Mouse (Mus musculus) macrophage (primary cell): ENCODE measurements at regions not wholly inside any gene's neighbourhood (a gene's known extent, or its start where the extent isn't known, plus 50 kb on each side); places are given as distances from the start of the nearest gene placed in this dataset.
A peak's percentile ranks its signal among the peaks of the same experiment; 100 is the strongest.

Source experiments
- H3K27ac ChIP-seq: fragments of 350-480 bp; formaldehyde crosslinking; 2 replicates; pipeline ENCODE4 v1.9.0; 2021
- H3K36me3 ChIP-seq: fragments of 350-480 bp; formaldehyde crosslinking; 2 replicates; pipeline ENCODE4 v1.9.0; 2021; ENCODE audit errors: inconsistent target
- H3K4me3 ChIP-seq: fragments of 350-480 bp; formaldehyde crosslinking; 2 replicates; pipeline ENCODE4 v1.9.0; 2021; ENCODE audit errors: inconsistent target
- H3K79me2 ChIP-seq: fragments of 350-480 bp; formaldehyde crosslinking; 2 replicates; pipeline ENCODE4 v1.9.0; 2021; ENCODE audit errors: inconsistent target
- WGBS: methylation state at CpG from one replicate; pipeline ENCODE4 v1.1.7; 2026; ENCODE audit warnings: inconsistent platforms; ENCODE audit not compliant: missing documents; 5-methylcytosine and 5-hydroxymethylcytosine counted together

DNA sequence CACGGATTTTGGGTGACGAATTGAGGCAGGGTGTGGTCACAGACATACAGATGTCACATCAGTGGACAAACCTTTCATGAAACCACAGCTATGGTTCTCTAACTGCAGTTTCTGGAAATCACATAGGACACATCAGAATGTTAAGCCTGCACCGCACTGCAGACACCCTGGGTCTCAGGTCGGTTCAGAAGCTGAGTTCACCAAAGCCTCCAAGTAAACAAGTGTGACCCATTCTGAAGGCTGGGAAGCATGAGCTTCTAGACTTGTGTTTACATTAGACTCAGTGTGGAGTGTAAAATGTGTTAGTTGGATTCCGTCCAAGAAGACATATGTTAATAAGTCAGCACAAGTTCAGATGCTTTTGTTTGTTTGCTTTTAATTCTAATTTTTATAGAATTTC lies 78.3 kb upstream of the Trim52 start:
- no peaks in the 10 kb centered on the region for H3K36me3 ChIP-seq
- WGBS = 90% methylated on average over 5 of the region's 5 CpGs
- H3K27ac ChIP-seq = no peak overlapping the region
- no peaks in the 10 kb centered on the region for H3K79me2 ChIP-seq
- no peak overlapping the region for H3K4me3 ChIP-seq

DNA sequence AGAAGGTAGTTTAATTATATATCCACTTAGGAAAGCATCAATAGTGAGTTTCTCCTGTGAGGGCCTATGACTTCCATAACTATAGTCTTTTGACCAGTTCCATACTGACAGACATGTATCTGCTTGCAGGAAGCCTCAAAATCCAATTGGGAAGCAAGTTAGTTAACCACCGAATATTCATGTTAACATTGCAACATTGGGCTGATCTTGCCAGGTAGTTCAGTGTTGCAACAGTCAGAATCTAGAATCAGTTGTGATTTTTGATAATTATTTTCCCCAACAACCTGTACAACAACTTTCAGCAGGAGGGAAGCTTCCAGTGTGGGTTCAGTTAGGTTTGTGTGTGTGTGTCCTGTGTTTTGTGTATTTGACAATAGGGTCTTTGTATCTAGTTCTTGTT lies 74.9 kb upstream of the Trim52 start:
- no peak overlapping the region for H3K4me3 ChIP-seq
- no peaks in the 10 kb centered on the region for H3K79me2 ChIP-seq
- H3K27ac ChIP-seq = no peak overlapping the region
- no peaks in the 10 kb centered on the region for H3K36me3 ChIP-seq
- WGBS = 92% methylated on average over 1 of the region's 1 CpGs

- H3K79me2 ChIP-seq = no peaks in the 10 kb centered on the region
- H3K4me3 ChIP-seq = no peak overlapping the region
- no peaks in the 10 kb centered on the region for H3K36me3 ChIP-seq
- H3K27ac ChIP-seq = no peak overlapping the region
- 100% methylated on average over 2 of the region's 2 CpGs for WGBS
Measured at GRCm38 (mm10) chr14:106033793-106034192, 72.2 kb upstream of the Trim52 start.

DNA sequence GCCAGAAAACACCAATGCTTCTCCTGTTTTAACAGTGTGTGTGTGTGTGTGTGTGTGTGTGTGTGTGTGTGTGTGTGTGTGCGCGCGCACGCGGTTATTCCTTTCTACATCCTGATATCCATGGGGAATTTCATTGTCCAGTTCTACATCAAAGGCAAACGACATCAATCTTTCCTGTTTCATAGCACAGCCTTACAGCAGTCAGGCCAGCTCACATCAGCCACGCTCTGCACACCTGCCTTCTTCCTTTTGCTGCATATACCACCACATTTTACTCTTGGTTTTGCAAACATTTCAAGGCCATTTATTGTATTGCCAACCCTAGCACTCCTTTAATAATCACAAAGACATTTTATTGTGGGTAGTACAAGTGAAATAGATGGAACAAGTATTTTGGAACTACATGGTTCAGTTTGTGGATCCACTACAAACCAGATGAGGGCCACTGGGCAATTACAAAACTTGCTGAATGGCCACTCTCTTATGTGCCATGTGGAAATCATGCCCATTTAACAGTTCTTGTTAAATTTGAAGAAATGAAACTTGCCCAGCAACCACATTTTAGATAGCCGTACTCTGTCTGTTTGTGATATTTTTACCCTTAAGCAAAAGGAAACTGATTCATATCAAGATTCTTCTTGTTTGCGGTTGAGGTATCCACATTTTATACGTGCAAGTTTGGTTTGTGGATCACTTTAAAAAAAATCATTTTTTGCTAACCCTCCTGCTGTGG lies 70.9 kb upstream of the Trim52 start:
- Histone ChIP-seq H3K27ac (peak overlapping the region; percentile 68), H3K79me2 (no peaks in the 10 kb centered on the region), H3K4me3 (no peak overlapping the region), H3K36me3 (no peaks in the 10 kb centered on the region)
- 32% methylated on average over 5 of the region's 10 CpGs for whole genome bisulfite sequencing

GRCm38 (mm10) chr14:106044274-106044673 lies 61.7 kb upstream of the Trim52 start:
- 61% methylated on average over 1 of the region's 1 CpGs for WGBS
- Histone ChIP-seq H3K79me2 (no peaks in the 10 kb centered on the region), H3K36me3 (no peaks in the 10 kb centered on the region), H3K27ac (peak overlapping the region; percentile 15; the same call in 1 of the 2 replicates), H3K4me3 (no peak overlapping the region)

DNA sequence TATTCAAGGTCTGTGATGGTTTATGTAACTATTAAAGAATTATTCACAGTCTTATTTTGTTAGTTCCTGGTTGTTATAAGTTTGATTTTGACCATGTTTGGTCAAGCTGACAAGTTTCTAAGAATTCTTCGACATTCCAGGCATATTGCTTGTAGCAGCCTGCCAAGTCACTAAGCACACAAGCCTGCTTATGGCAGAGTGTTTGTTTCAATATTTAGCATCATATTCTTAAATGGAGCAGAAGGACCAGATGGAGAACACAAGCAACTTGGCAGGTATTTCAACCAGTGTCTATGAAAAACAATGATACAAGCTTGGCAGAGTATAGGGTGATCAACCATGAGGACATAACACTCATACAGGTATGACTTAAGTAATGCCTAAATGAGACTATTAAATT lies 55.8 kb upstream of the Trim52 start:
- Histone ChIP-seq H3K36me3 (no peaks in the 10 kb centered on the region), H3K4me3 (no peak overlapping the region), H3K79me2 (no peaks in the 10 kb centered on the region), H3K27ac (no peak overlapping the region)
- 100% methylated on average over 1 of the region's 1 CpGs for WGBS

DNA sequence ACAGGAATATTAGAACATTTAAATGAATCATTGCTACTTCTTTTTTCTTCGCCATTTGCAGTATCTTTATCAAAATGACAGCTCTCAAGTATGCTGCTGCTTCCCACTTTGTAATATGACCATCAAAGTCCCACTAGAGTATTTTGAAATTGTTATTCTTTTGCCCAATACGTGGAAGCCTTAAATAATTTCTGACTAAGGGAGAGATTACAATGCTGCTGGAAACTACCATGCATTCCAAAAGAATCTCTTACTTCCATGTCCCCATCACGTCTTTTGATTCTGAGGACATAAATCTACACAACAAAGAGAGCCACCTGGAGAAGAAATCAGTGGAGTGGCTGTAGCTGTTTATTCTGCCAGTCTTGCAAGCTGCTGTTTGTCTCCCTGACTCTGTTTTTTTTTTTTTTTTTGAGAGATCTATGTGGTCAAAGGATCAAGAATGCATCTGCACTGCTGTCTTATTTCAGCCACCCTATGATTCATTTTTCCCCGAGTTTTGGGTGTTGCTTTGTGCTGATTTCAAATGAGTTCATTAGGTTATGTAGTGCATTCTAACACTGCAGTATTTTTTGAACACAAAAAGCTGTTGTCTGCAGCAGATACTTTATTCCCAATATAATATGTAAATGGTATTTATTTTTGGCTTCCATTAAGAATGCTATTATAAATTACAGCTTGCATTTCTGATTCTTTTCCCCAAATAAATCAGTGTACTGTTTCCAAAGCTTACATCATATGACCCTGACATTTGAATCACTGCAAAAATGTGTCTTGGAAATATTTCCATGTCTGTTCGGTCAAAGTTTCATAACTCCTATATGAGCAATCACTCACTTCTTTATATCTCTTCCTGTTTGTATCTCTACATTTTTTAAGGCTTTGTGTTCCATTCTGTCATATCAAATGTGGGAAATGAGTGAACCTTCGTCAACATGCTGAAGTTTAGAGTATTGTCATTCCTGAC lies 53.1 kb upstream of the Trim52 start:
- Histone ChIP-seq H3K79me2 (no peaks in the 10 kb centered on the region), H3K36me3 (no peaks in the 10 kb centered on the region), H3K4me3 (no peak overlapping the region), H3K27ac (no peak overlapping the region)
- 71% methylated on average over 6 of the region's 6 CpGs for WGBS
